Mouse (Mus musculus) myocyte (in vitro differentiated cells): ENCODE measurements around the gene Runx2. TPM values are rescaled to one million over a fixed set of nuclear protein-coding genes. Genes with fewer than 3 reads are reported as not detected.

ENCODE experiments used
- H3K27me3 ChIP-seq: one replicate; pipeline ENCODE4 v1.6.1; 2011; ENCODE audit not compliant: control insufficient read depth, insufficient read depth, insufficient read length
- H3K36me3 ChIP-seq: one replicate; pipeline ENCODE4 v1.6.1; 2011; ENCODE audit not compliant: control insufficient read depth, insufficient read depth
- H3K4me2 ChIP-seq: one replicate; pipeline ENCODE4 v1.6.1; 2011; ENCODE audit warnings: low read depth, control low read depth
- H3K4me3 ChIP-seq: one replicate; pipeline ENCODE4 v1.5.1; 2011; ENCODE audit warnings: mild to moderate bottlenecking, control low read depth, moderate library complexity
- H3K79me2 ChIP-seq: one replicate; pipeline ENCODE4 v1.6.1; 2011; ENCODE audit not compliant: control insufficient read depth, insufficient read depth
- H3ac ChIP-seq: one replicate; pipeline ENCODE4 v1.6.1; 2011; ENCODE audit not compliant: control insufficient read depth, insufficient read length
- CEBPB ChIP-seq: IDR thresholded peaks from 2 replicates; pipeline ENCODE4 v1.6.1; 2011; ENCODE audit warnings: mild to moderate bottlenecking, moderate library complexity; ENCODE audit not compliant: poor library complexity, insufficient read depth, severe bottlenecking
- E2F4 ChIP-seq: IDR thresholded peaks from one replicate; pipeline ENCODE4 v1.6.1; 2011; ENCODE audit warnings: mild to moderate bottlenecking, control low read depth, moderate library complexity; ENCODE audit not compliant: insufficient read depth
- MAX ChIP-seq: IDR thresholded peaks from one replicate; pipeline ENCODE4 v1.6.1; 2011; ENCODE audit warnings: low read depth, mild to moderate bottlenecking, control low read depth
- MYOD1 ChIP-seq, 3 experiments: IDR thresholded peaks; one replicate each; pipeline ENCODE4 v1.6.1; 2011; ENCODE audit warnings: control low read depth in 2 of 3, low read depth in 2 of 3, mild to moderate bottlenecking in 2 of 3, moderate library complexity in 1 of 3; ENCODE audit not compliant: insufficient read length in 2 of 3, control insufficient read depth in 1 of 3
- MYOG ChIP-seq, 3 experiments: IDR thresholded peaks; one replicate each; pipeline ENCODE4 v1.6.1; 2011; ENCODE audit warnings: control low read depth in 2 of 3, low read depth in 2 of 3, mild to moderate bottlenecking in 2 of 3; ENCODE audit not compliant: insufficient read length in 2 of 3, control insufficient read depth in 1 of 3, insufficient read depth in 1 of 3
- POLR2A ChIP-seq: IDR thresholded peaks from one replicate; pipeline ENCODE4 v1.6.1; 2011; ENCODE audit warnings: low read depth, mild to moderate bottlenecking, control low read depth, moderate library complexity; ENCODE audit not compliant: insufficient read length
- POLR2AphosphoS2 ChIP-seq: IDR thresholded peaks from one replicate; pipeline ENCODE4 v1.6.1; 2011; ENCODE audit warnings: low read depth, control low read depth; ENCODE audit not compliant: insufficient read length
- REST ChIP-seq: IDR thresholded peaks from one replicate; pipeline ENCODE4 v1.6.1; 2011; ENCODE audit warnings: mild to moderate bottlenecking, control low read depth, moderate library complexity; ENCODE audit not compliant: insufficient read depth, insufficient read length
- SRF ChIP-seq: IDR thresholded peaks from one replicate; pipeline ENCODE4 v1.6.1; 2011; ENCODE audit warnings: low read depth; ENCODE audit not compliant: control insufficient read depth, insufficient read length
- TCF12 ChIP-seq: IDR thresholded peaks from one replicate; pipeline ENCODE4 v1.6.1; 2011; ENCODE audit warnings: mild to moderate bottlenecking, control low read depth; ENCODE audit not compliant: poor library complexity, insufficient read depth, severe bottlenecking
- TCF3 ChIP-seq: IDR thresholded peaks from one replicate; pipeline ENCODE4 v1.6.1; 2011; ENCODE audit warnings: low read depth, control low read depth; ENCODE audit not compliant: insufficient read length
- USF1 ChIP-seq: IDR thresholded peaks from one replicate; pipeline ENCODE4 v1.6.1; 2011; ENCODE audit warnings: low read depth, mild to moderate bottlenecking, control low read depth, moderate library complexity
- polyA plus RNA-seq: library from polyadenylated mRNA; unstranded; fragments of >200 nt; fragmentation: generic; extraction: Trizol; gene quantifications from one replicate; pipeline ENCODE4 v1.2.1, GENCODE M21; 2012; ENCODE audit warnings: missing spikeins

Gene Runx2
- polyA plus RNA-seq, 1 experiment: 6.7 TPM

DNA sequence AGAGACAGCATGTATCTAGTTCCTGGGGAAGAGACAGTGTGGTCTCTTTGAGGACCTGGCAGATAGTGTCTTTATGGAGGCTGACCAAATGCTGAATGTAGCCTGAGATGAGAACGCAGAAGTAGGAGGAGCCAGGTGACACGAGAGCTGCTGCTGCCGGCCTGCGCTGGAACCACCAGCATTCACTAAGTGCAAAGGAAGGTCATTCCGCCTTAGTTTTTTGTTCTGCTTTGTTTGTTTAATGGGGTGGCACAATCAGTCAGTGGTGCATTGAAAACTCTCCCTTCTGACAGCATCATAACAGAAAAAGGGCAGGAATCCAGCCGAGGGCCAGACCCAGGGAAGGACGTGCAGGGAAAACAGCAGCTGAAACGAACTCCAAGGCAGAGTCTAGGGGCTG is 165.5 kb downstream of the Runx2 start:
- no peak overlapping the region for H3K4me3 ChIP-seq
- peaks cover 46% of the 10 kb centered on the region for H3K79me2 ChIP-seq
- H3K4me2 ChIP-seq: no peak overlapping the region
- no peak overlapping the region for H3ac ChIP-seq
- TF ChIP-seq MYOG (IDR thresholded peaks at IDR 0.05; ENCODE audit: control insufficient read depth in 1 of 3, insufficient read depth in 1 of 3, insufficient read length in 2 of 3, low read depth in 2 of 3) (no peak), USF1 (no peak), SRF (no peak), TCF3 (no peak), CEBPB (no peak), E2F4 (no peak), POLR2A (no peak), REST (no peak), TCF12 (no peak), MYOD1 (IDR thresholded peaks at IDR 0.05; ENCODE audit: control insufficient read depth in 1 of 3, insufficient read length in 2 of 3, low read depth in 2 of 3) (no peak), POLR2AphosphoS2 (no peak), MAX (no peak)
- H3K27me3 ChIP-seq: no peaks in the 10 kb centered on the region
- no peaks in the 10 kb centered on the region for H3K36me3 ChIP-seq

DNA sequence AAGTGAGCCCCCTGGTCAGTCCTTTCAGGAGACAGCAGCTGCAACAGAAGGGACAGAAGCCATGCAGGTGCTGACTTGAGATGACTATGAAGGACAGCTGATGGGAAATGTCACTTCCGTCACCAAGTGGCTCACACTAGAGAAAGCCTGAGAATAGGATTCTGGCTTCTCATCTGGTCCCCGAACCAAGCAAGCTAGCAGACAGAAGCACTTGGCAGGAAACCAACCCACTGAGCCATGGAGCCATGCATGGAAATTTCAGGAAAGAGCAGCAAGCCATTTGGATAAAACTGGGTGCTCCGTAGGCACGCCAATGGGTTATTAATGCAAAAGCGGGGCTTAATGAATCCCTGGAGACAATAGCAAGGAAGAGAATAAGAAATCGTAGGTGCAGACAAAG is 166.7 kb downstream of the Runx2 start:
- H3K4me3 ChIP-seq: no peak overlapping the region

DNA sequence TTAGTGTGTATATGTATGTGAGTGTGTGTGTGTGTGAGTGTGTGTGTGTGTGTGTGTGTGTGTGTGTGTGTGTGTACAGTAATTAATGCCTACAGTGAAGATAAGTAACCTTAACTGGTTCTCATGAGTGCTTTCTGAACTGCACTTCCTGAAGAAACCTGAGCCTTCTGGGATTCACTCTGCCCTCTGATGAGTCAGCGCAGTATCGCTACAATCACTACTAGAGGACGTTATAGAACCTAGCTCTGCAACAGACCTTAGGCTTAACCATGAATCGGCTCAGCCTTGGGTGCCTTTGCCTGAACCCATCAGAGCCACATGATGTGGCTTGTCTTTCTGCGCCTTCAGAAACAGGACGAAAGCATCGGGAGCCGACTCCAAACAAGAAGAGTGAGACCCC is 169.5 kb downstream of the Runx2 start:
- Histone ChIP-seq H3ac (no peak overlapping the region), H3K4me3 (no peak overlapping the region), H3K4me2 (peak overlapping the region; percentile 47), H3K27me3 (no peaks in the 10 kb centered on the region), H3K36me3 (peaks cover 7% of the 10 kb centered on the region), H3K79me2 (peaks cover 46% of the 10 kb centered on the region)
- TF ChIP-seq TCF12 (no peak), REST (no peak), E2F4 (no peak), POLR2A (no peak), CEBPB (no peak), USF1 (no peak), TCF3 (no peak)

More for the DNA sequence above, 166.7 kb downstream of the Runx2 start:
- Histone ChIP-seq H3ac (no peak overlapping the region), H3K36me3 (peaks cover 7% of the 10 kb centered on the region), H3K27me3 (no peaks in the 10 kb centered on the region), H3K4me2 (no peak overlapping the region), H3K79me2 (peaks cover 53% of the 10 kb centered on the region)
- TF ChIP-seq MYOD1 (IDR thresholded peaks at IDR 0.05; ENCODE audit: control insufficient read depth in 1 of 3, insufficient read length in 2 of 3, low read depth in 2 of 3) (peak in 2 of 3 experiments; percentile 9 to 56), USF1 (no peak)

GRCm38 (mm10) chr17:44643260-44643659 is 171.3 kb downstream of the Runx2 start:
- Histone ChIP-seq H3ac (no peak overlapping the region), H3K79me2 (peaks cover 29% of the 10 kb centered on the region), H3K27me3 (no peaks in the 10 kb centered on the region), H3K36me3 (peaks cover 7% of the 10 kb centered on the region), H3K4me2 (no peak overlapping the region), H3K4me3 (no peak overlapping the region)
- TF ChIP-seq SRF (no peak), REST (no peak), TCF3 (no peak), CEBPB (no peak), MYOD1 (IDR thresholded peaks at IDR 0.05; ENCODE audit: control insufficient read depth in 1 of 3, insufficient read length in 2 of 3, low read depth in 2 of 3) (no peak), TCF12 (no peak), USF1 (no peak), MAX (no peak), POLR2A (no peak), POLR2AphosphoS2 (no peak), MYOG (IDR thresholded peaks at IDR 0.05; ENCODE audit: control insufficient read depth in 1 of 3, insufficient read depth in 1 of 3, insufficient read length in 2 of 3, low read depth in 2 of 3) (no peak), E2F4 (no peak)

DNA sequence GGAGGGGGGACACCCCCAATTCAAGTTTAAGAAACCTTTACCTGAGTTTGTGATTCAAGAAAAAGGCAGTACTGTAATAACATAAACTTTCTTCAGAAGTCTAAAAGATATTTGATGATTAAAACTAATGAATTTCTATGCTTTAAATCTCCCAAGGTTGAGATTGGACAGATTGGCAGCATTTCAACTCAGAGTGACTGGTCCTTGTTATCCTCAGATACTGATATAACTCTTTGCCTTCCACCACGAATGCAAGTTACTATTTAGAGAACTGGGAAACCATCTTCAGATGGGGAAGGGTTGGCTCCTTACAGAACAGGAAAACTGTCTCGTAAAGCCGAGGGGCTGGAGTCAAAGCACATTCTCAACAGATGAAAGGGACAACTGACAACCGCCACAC is 172.5 kb downstream of the Runx2 start:
- Histone ChIP-seq H3ac (no peak overlapping the region), H3K36me3 (peaks cover 7% of the 10 kb centered on the region), H3K79me2 (peaks cover 22% of the 10 kb centered on the region), H3K4me3 (no peak overlapping the region), H3K27me3 (no peaks in the 10 kb centered on the region), H3K4me2 (no peak overlapping the region)
- TF ChIP-seq SRF: no peak
- TF ChIP-seq USF1: no peak
- no peak for TF ChIP-seq MYOD1 (IDR thresholded peaks at IDR 0.05; ENCODE audit: control insufficient read depth in 1 of 3, insufficient read length in 2 of 3, low read depth in 2 of 3)
